Mouse (Mus musculus) forebrain, embryonic 16.5 days (tissue): ENCODE results near the gene Ccnd3. TPM values are rescaled to one million over a fixed set of nuclear protein-coding genes. Genes with fewer than 3 reads are reported as not detected.

Source experiments
- ATAC-seq: fragments of 200-750 bp; cut with Nextera tagmentation; 2 replicates; pipeline ENCODE4 v1.8.0; 2017; ENCODE audit warnings: mild to moderate bottlenecking, moderate library complexity
- H3K27ac ChIP-seq: fragments of 300-500 bp; sonication (generic); 2 replicates; pipeline ENCODE4 v1.5.1; 2014; ENCODE audit warnings: low read length, control low read depth
- H3K27me3 ChIP-seq: fragments of 300-500 bp; sonication (generic); replicated peaks from 2 replicates; pipeline ENCODE4 v1.6.1; 2014; ENCODE audit warnings: low read length; ENCODE audit not compliant: control insufficient read depth, insufficient read depth
- H3K36me3 ChIP-seq: fragments of 300-500 bp; sonication (generic); 2 replicates; pipeline ENCODE4 v1.6.1; 2014; ENCODE audit not compliant: control insufficient read depth, insufficient read depth
- H3K4me1 ChIP-seq: fragments of 300-500 bp; sonication (generic); replicated peaks from 2 replicates; pipeline ENCODE4 v1.6.1; 2014; ENCODE audit warnings: low read length; ENCODE audit not compliant: control insufficient read depth, insufficient read depth
- H3K4me2 ChIP-seq: fragments of 300-500 bp; sonication (generic); 2 replicates; pipeline ENCODE4 v1.6.1; 2014; ENCODE audit warnings: mild to moderate bottlenecking, low read length, control low read depth
- H3K4me3 ChIP-seq: fragments of 300-500 bp; sonication (generic); replicated peaks from 2 replicates; pipeline ENCODE4 v1.5.1; 2014; ENCODE audit warnings: mild to moderate bottlenecking, low read length, control low read depth
- H3K9ac ChIP-seq: fragments of 300-500 bp; sonication (generic); replicated peaks from 2 replicates; pipeline ENCODE4 v1.6.1; 2014; ENCODE audit warnings: low read depth, low read length, control low read depth
- H3K9me3 ChIP-seq: fragments of 300-500 bp; sonication (generic); 2 replicates; pipeline ENCODE4 v1.6.1; 2016; ENCODE audit warnings: low read length; ENCODE audit not compliant: control insufficient read depth
- WGBS: fragments of 180-500 bp; shearing (Covaris S2); extraction: QIAGEN DNeasy Blood & Tissue Kit; methylation state at CpG from one replicate; pipeline ENCODE4 v1.1.7; 2014; 5-methylcytosine and 5-hydroxymethylcytosine counted together
- polyA plus RNA-seq: library from polyadenylated mRNA; unstranded; fragments of >200 nt; fragmentation: Nextera tagmentation; extraction: Ambion mirVana; gene quantifications from 2 replicates; pipeline ENCODE4 v1.2.1, GENCODE M21; 2015

Gene Ccnd3
- polyA plus RNA-seq = 58.5 and 66.0 TPM in 2 replicates

DNA sequence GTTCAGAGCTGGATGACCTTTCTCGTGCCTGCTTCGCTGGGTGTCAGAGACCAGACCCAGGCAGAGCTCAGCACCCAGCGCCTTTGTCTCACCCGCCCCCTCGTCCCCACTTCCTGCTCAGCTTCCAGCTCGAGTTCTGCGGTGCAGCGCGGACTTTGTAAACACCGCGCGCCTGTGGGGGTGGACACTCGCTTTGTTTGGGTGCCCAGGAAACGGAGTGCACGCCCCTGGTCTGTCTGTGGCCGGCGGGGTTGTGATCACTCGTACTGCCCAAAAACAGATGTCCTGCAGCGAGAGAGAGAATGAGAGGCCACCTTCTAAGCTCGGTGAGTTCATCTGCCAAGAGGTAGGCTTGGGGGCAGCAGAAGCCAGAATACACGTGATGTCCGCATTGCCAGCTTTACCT, at the start of gene Ccnd3:
Gene Ccnd3, plus strand, starts transcription at position 111 of the 406 bp plus-strand sequence.
- Histone ChIP-seq H3K27me3 (no peaks in the 10 kb centered on the region), H3K9me3 (no peaks in the 10 kb centered on the region), H3K4me3 (peak within 1 kb of the TSS; percentile 28), H3K4me2 (peak within 1 kb of the TSS; percentile 51), H3K27ac (no peak within 1 kb of the TSS), H3K36me3 (no peaks in the 10 kb centered on the region), H3K9ac (peak within 1 kb of the TSS; percentile 41), H3K4me1 (peaks cover 15% of the 10 kb centered on the region)
- no peak for ATAC-seq
- 5% methylated on average over 22 of the region's 22 CpGs for WGBS

DNA sequence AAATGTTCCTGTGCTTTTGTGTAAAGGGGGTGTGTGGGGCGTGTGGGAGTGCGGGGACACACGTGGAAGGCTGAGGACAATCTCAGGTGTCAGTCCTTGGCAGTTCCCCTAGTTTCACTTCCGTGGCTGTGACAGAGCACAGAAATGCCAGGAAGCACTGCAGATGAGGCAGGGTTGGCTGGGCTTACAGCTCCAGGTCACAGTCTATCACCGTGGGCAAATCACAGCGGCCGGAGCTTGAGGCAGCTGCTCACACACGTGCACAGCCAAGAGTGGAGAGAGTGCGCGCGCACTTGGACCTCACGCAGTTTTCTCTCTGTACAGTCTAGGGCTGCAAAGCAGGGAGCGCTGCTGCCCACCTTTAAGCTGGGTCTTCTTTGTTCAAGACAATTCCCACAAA, 46.5 kb upstream of the Ccnd3 start:
- Histone ChIP-seq H3K9me3 (no peaks in the 10 kb centered on the region), H3K27ac (no peak overlapping the region), H3K27me3 (no peaks in the 10 kb centered on the region), H3K4me2 (no peak overlapping the region), H3K4me1 (no peaks in the 10 kb centered on the region), H3K4me3 (no peak overlapping the region), H3K36me3 (no peaks in the 10 kb centered on the region), H3K9ac (no peak overlapping the region)
- WGBS = 76% methylated on average over 13 of the region's 13 CpGs
- ATAC-seq = no peak

DNA sequence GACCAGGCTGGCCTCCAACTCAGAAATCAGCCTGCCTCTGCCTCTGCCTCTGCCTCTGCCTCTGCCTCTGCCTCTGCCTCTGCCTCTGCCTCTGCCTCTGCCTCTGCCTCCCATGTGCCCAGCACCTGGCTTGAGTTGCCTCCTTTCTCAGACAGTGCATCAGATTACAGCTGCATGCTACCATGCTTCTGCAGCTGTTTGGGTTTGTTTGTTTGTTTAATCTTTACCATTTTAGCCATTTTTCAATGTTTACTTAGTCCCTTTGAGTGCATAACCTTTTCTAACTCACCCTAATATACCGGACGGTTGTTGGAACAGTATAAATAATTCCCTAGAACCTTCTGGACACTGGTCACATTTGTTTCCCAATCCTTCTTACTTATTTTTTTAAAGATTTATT, 45.9 kb upstream of the Ccnd3 start:
- H3K27me3 ChIP-seq = no peaks in the 10 kb centered on the region
- H3K27ac ChIP-seq = no peak overlapping the region
- ATAC-seq = no peak
- no peak overlapping the region for H3K4me3 ChIP-seq
- no peak overlapping the region for H3K4me2 ChIP-seq
- WGBS = 99% methylated on average over 2 of the region's 2 CpGs
- H3K9ac ChIP-seq = no peak overlapping the region
- no peaks in the 10 kb centered on the region for H3K36me3 ChIP-seq
- H3K4me1 ChIP-seq = no peaks in the 10 kb centered on the region
- no peaks in the 10 kb centered on the region for H3K9me3 ChIP-seq

DNA sequence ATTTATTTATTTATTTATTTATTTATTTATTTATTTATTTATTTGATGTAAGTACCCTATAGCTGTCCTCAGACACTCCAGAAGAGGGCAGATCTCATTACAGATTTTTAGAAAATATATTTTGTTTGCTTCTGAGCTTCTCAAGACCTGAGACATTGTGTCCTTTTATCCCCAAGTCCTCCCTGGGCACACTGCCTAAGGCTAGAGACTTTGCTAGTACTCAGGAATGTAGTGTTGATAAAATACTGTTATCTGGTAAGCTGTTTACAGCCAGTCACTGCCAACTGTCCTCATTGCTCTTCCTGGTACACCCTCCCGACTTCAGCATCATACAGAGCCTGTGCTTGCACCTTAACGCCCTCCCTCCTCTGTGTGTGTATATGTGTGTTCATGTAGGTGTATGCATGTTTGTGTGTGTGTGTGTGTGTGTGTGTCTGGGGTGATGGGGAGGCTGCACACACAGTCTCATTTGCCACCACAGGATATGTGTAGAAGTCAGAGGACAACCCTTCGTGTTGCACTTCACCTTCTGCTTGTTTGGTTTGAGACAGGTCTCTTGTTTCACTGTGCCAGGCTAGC, 45.4 kb upstream of the Ccnd3 start:
- H3K9me3 ChIP-seq = no peaks in the 10 kb centered on the region
- H3K9ac ChIP-seq = no peak overlapping the region
- H3K36me3 ChIP-seq = no peaks in the 10 kb centered on the region
- no peak for ATAC-seq
- H3K4me3 ChIP-seq = no peak overlapping the region
- H3K4me1 ChIP-seq = no peaks in the 10 kb centered on the region
- WGBS = 81% methylated on average over 3 of the region's 3 CpGs
- H3K4me2 ChIP-seq = no peak overlapping the region
- no peak overlapping the region for H3K27ac ChIP-seq
- no peaks in the 10 kb centered on the region for H3K27me3 ChIP-seq

DNA sequence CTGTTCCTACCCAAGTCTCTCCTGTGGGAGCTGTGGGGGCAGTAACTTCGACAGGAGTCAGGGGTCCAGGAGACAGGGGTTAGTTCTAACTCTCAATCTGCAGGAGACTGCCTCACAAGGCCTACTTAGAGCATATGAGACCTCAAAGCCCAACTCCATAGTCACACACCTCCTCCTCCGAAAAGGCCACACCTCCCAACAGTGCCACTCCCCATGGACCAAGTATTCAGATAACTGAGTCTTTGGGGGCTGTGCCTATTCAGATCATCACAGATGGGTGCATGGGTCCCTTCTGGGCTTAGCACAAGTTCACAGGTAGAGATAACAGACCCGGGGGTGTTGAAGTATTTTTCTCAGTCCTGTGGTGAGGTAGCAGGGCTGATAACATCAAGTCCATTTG, 43.2 kb upstream of the Ccnd3 start:
- Histone ChIP-seq H3K4me2 (no peak overlapping the region), H3K27ac (no peak overlapping the region), H3K27me3 (peaks cover under 1% of the 10 kb centered on the region; the same call in 1 of the 2 replicates), H3K9ac (no peak overlapping the region), H3K9me3 (no peaks in the 10 kb centered on the region), H3K4me1 (no peaks in the 10 kb centered on the region), H3K36me3 (no peaks in the 10 kb centered on the region), H3K4me3 (no peak overlapping the region)
- WGBS = 80% methylated on average over 3 of the region's 3 CpGs
- no peak for ATAC-seq

DNA sequence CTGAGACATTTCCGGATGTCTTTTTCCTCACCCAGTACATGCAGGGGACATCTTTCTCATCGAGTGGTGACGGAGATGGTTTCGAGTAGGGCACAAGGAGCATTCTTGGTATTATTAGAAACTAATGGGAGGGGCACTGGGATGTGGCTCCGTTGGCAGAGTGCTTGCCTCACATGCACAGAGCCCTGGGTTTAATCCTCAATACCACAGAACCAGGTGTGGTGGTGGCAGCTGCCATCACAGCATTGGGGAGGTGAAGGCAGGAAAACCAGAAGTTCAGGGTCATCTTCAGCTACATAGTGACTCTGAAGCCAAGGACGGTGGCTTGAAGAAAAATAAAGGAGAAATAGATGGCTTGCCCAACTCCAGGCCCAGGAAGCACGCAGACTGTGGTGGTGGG, 42.6 kb upstream of the Ccnd3 start:
- no peaks in the 10 kb centered on the region for H3K9me3 ChIP-seq
- no peak overlapping the region for H3K4me2 ChIP-seq
- no peak overlapping the region for H3K9ac ChIP-seq
- no peak overlapping the region for H3K4me3 ChIP-seq
- H3K27ac ChIP-seq = no peak overlapping the region
- H3K36me3 ChIP-seq = no peaks in the 10 kb centered on the region
- 88% methylated on average over 7 of the region's 7 CpGs for WGBS
- peaks cover 6% of the 10 kb centered on the region for H3K27me3 ChIP-seq
- ATAC-seq = no peak
- H3K4me1 ChIP-seq = no peaks in the 10 kb centered on the region

GRCm38 (mm10) chr17:47462728-47463388, 42.0 kb upstream of the Ccnd3 start:
- no peaks in the 10 kb centered on the region for H3K9me3 ChIP-seq
- no peak overlapping the region for H3K4me2 ChIP-seq
- no peak overlapping the region for H3K27ac ChIP-seq
- peaks cover 12% of the 10 kb centered on the region for H3K27me3 ChIP-seq
- no peak overlapping the region for H3K4me3 ChIP-seq
- no peak for ATAC-seq
- WGBS = 59% methylated on average over 9 of the region's 9 CpGs
- H3K36me3 ChIP-seq = no peaks in the 10 kb centered on the region
- no peak overlapping the region for H3K9ac ChIP-seq
- H3K4me1 ChIP-seq = no peaks in the 10 kb centered on the region

DNA sequence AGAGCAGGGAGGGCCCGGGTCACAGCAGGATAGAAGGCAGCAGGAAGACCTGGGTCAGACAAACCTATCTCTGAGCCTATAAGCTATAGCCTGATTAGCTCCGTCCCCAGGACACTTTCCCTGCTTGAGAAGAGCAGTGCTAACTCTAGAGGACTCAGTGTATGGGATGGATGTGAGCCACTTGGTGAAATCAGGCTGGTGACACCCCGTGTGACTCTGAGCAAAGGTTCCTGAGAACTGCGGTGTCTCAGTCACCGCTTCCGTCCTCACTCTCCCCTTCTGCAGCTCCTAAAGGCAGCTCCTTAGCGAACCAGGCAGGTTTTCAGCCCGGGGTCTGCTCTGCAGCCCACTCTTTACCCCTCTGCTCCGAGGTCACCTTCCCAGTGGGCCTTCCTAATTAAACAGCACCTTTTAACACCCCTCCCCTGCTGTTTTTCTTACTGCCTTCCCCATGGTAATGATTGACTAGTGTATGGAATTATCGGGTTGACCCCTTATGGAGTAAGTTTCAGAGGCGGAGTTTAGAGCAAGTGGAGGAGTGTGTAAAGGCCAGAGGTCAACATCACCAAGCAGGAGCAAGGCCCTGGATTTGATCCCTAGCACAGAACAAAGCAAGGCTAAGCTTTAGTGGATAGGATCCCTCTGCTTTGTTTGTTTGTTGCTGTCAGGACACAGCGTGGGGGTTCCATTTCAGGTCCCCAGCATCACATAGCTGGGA, 40.4 kb upstream of the Ccnd3 start:
- Histone ChIP-seq H3K4me1 (0 out of 2 replicates have a peak, but pooled peaks cover 5% of the 10 kb centered on the region), H3K27ac (no peak overlapping the region), H3K4me3 (no peak overlapping the region), H3K9me3 (no peaks in the 10 kb centered on the region), H3K36me3 (no peaks in the 10 kb centered on the region), H3K27me3 (peaks cover 19% of the 10 kb centered on the region), H3K9ac (no peak overlapping the region), H3K4me2 (no peak overlapping the region)
- no peak for ATAC-seq
- WGBS = 41% methylated on average over 12 of the region's 12 CpGs

DNA sequence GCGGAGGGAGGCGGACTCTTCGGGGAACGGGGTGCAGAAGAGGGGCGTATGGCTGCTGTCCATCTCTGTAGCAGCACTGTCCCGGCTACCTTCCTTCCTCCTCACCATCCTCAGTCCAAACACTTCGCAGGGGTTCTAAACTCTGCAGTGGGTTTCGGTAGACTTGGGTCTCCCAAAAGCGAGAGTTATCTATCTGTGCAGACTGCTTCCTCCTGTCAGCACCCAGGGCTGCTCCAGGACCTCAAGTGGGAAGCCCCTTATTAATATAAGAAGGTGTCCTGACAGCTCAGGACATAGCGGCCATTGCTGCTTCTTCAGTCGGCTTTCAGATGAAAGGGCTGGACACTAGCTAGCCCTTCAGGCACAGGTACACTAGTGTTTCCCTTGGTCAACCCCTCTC, 39.8 kb upstream of the Ccnd3 start:
- H3K9ac ChIP-seq = no peak overlapping the region
- ATAC-seq = no peak
- H3K4me1 ChIP-seq = peaks cover 5% of the 10 kb centered on the region; the same call in 1 of the 2 replicates
- H3K27ac ChIP-seq = no peak overlapping the region
- peaks cover 19% of the 10 kb centered on the region for H3K27me3 ChIP-seq
- no peaks in the 10 kb centered on the region for H3K9me3 ChIP-seq
- H3K36me3 ChIP-seq = no peaks in the 10 kb centered on the region
- no peak overlapping the region for H3K4me2 ChIP-seq
- WGBS = 81% methylated on average over 11 of the region's 11 CpGs
- no peak overlapping the region for H3K4me3 ChIP-seq
